Mouse (Mus musculus) myocyte (in vitro differentiated cells): ENCODE data around the gene Krtap14. TPM values are rescaled to one million over a fixed set of nuclear protein-coding genes. Genes with fewer than 3 reads are reported as not detected.

Source experiments
- H3K27me3 ChIP-seq: one replicate; pipeline ENCODE4 v1.6.1; 2011; ENCODE audit not compliant: control insufficient read depth, insufficient read depth, insufficient read length
- H3K36me3 ChIP-seq: one replicate; pipeline ENCODE4 v1.6.1; 2011; ENCODE audit not compliant: control insufficient read depth, insufficient read depth
- H3K4me2 ChIP-seq: one replicate; pipeline ENCODE4 v1.6.1; 2011; ENCODE audit warnings: low read depth, control low read depth
- H3K4me3 ChIP-seq: one replicate; pipeline ENCODE4 v1.5.1; 2011; ENCODE audit warnings: mild to moderate bottlenecking, control low read depth, moderate library complexity
- H3K79me2 ChIP-seq: one replicate; pipeline ENCODE4 v1.6.1; 2011; ENCODE audit not compliant: control insufficient read depth, insufficient read depth
- H3ac ChIP-seq: one replicate; pipeline ENCODE4 v1.6.1; 2011; ENCODE audit not compliant: control insufficient read depth, insufficient read length
- CEBPB ChIP-seq: IDR thresholded peaks from 2 replicates; pipeline ENCODE4 v1.6.1; 2011; ENCODE audit warnings: mild to moderate bottlenecking, moderate library complexity; ENCODE audit not compliant: poor library complexity, insufficient read depth, severe bottlenecking
- E2F4 ChIP-seq: IDR thresholded peaks from one replicate; pipeline ENCODE4 v1.6.1; 2011; ENCODE audit warnings: mild to moderate bottlenecking, control low read depth, moderate library complexity; ENCODE audit not compliant: insufficient read depth
- MAX ChIP-seq: IDR thresholded peaks from one replicate; pipeline ENCODE4 v1.6.1; 2011; ENCODE audit warnings: low read depth, mild to moderate bottlenecking, control low read depth
- MYOD1 ChIP-seq, 3 experiments: IDR thresholded peaks; one replicate each; pipeline ENCODE4 v1.6.1; 2011; ENCODE audit warnings: control low read depth in 2 of 3, low read depth in 2 of 3, mild to moderate bottlenecking in 2 of 3, moderate library complexity in 1 of 3; ENCODE audit not compliant: insufficient read length in 2 of 3, control insufficient read depth in 1 of 3
- MYOG ChIP-seq, 3 experiments: IDR thresholded peaks; one replicate each; pipeline ENCODE4 v1.6.1; 2011; ENCODE audit warnings: control low read depth in 2 of 3, low read depth in 2 of 3, mild to moderate bottlenecking in 2 of 3; ENCODE audit not compliant: insufficient read length in 2 of 3, control insufficient read depth in 1 of 3, insufficient read depth in 1 of 3
- POLR2AphosphoS2 ChIP-seq: IDR thresholded peaks from one replicate; pipeline ENCODE4 v1.6.1; 2011; ENCODE audit warnings: low read depth, control low read depth; ENCODE audit not compliant: insufficient read length
- REST ChIP-seq: IDR thresholded peaks from one replicate; pipeline ENCODE4 v1.6.1; 2011; ENCODE audit warnings: mild to moderate bottlenecking, control low read depth, moderate library complexity; ENCODE audit not compliant: insufficient read depth, insufficient read length
- SRF ChIP-seq: IDR thresholded peaks from one replicate; pipeline ENCODE4 v1.6.1; 2011; ENCODE audit warnings: low read depth; ENCODE audit not compliant: control insufficient read depth, insufficient read length
- TCF12 ChIP-seq: IDR thresholded peaks from one replicate; pipeline ENCODE4 v1.6.1; 2011; ENCODE audit warnings: mild to moderate bottlenecking, control low read depth; ENCODE audit not compliant: poor library complexity, insufficient read depth, severe bottlenecking
- TCF3 ChIP-seq: IDR thresholded peaks from one replicate; pipeline ENCODE4 v1.6.1; 2011; ENCODE audit warnings: low read depth, control low read depth; ENCODE audit not compliant: insufficient read length
- polyA plus RNA-seq: library from polyadenylated mRNA; unstranded; fragments of >200 nt; fragmentation: generic; extraction: Trizol; gene quantifications from one replicate; pipeline ENCODE4 v1.2.1, GENCODE M21; 2012; ENCODE audit warnings: missing spikeins

Gene Krtap14
- polyA plus RNA-seq, 1 experiment: not detected

GRCm38 (mm10) chr16:88811827-88812226 is 14.1 kb downstream of the Krtap14 start, which contains the start of gene Gm20741:
Gene Gm20741 (minus strand): TSS chr16:88812220.
- Histone ChIP-seq H3K79me2 (no peaks in the 10 kb centered on the region), H3K4me3 (no peak within 1 kb of the TSS), H3ac (no peak within 1 kb of the TSS), H3K27me3 (no peaks in the 10 kb centered on the region), H3K4me2 (no peak within 1 kb of the TSS), H3K36me3 (no peaks in the 10 kb centered on the region)
- TF ChIP-seq CEBPB (no peak), REST (no peak), MYOG (IDR thresholded peaks at IDR 0.05; ENCODE audit: control insufficient read depth in 1 of 3, insufficient read depth in 1 of 3, insufficient read length in 2 of 3, low read depth in 2 of 3) (no peak)

DNA sequence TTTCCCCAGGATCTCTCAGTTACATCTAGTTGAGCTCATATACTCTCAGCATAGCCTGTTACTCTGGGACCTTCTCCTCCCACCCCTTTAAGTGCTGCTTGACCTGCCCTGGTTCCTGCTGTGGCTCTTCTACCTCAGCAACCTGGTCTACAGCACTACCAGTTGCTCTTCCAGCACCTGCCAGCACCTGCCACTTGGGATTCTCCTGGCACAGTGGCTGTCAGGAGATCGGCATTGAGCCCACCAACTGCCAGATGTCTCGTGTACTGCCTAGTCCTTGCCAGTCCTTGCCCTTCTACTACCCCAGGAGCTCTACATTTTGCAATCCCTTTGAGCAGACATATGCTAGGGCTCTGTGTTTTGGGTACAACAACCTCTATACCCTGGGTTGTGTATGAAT is 39.2 kb downstream of the Krtap14 start:
- Histone ChIP-seq H3K4me3 (no peak overlapping the region), H3K4me2 (no peak overlapping the region), H3ac (no peak overlapping the region), H3K79me2 (no peaks in the 10 kb centered on the region), H3K27me3 (no peaks in the 10 kb centered on the region), H3K36me3 (no peaks in the 10 kb centered on the region)
- TF ChIP-seq MAX (no peak), MYOG (IDR thresholded peaks at IDR 0.05; ENCODE audit: control insufficient read depth in 1 of 3, insufficient read depth in 1 of 3, insufficient read length in 2 of 3, low read depth in 2 of 3) (no peak), MYOD1 (IDR thresholded peaks at IDR 0.05; ENCODE audit: control insufficient read depth in 1 of 3, insufficient read length in 2 of 3, low read depth in 2 of 3) (no peak), TCF3 (no peak), E2F4 (no peak), POLR2AphosphoS2 (no peak), SRF (no peak)

DNA sequence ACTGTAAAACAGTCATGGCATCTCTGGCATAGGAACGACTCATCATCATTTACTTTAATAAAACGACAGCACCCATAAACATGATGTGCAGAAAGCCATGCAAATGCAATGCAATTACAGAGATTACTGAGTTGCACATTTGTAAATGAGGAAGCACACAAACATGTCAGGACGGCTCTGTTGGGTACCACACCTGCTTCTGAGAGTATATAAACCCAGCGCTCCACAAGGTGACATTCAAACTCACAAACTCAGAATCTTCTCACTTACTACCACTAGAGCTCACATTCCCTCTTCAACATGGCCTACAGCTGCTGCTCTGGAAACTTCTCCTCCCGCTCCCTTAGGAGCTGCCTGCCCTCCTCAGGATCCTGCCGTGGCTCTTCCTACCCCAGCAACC is 48.3 kb downstream of the Krtap14 start, which contains the start of gene Gm5965:
Gene Gm5965, plus strand, starts transcription at position 301 of the 400 bp plus-strand sequence.
- Histone ChIP-seq H3ac (no peak within 1 kb of the TSS), H3K79me2 (no peaks in the 10 kb centered on the region), H3K4me2 (no peak within 1 kb of the TSS), H3K36me3 (no peaks in the 10 kb centered on the region), H3K4me3 (no peak within 1 kb of the TSS), H3K27me3 (no peaks in the 10 kb centered on the region)
- TF ChIP-seq REST: no peak

DNA sequence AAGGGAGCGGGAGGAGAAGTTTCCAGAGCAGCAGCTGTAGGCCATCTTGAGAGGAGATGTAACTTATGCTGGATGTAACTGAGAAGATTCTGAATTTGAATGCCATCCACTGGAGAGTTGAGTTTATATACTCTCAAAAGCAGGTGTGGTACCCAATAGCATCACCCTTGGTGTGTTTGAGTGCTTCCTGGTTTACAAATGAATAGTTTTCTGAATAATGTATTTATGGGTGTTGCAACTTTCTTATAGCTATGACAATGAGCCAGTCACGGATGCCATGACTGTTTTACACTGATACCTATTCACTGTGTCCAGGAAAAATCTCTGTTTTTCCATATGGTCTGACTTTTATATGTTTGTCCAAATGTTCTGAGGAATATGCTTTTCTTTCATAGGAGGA is 51.8 kb downstream of the Krtap14 start, which contains the start of gene 2310057N15Rik:
Gene 2310057N15Rik, minus strand, starts transcription at position 101 of the 400 bp plus-strand sequence.
- no peaks in the 10 kb centered on the region for H3K36me3 ChIP-seq
- H3K27me3 ChIP-seq: no peaks in the 10 kb centered on the region
- H3K4me3 ChIP-seq: no peak within 1 kb of the TSS
- no peak within 1 kb of the TSS for H3ac ChIP-seq
- H3K4me2 ChIP-seq: no peak within 1 kb of the TSS
- TF ChIP-seq E2F4: no peak
- TF ChIP-seq SRF: no peak
- TF ChIP-seq TCF12: no peak
- no peaks in the 10 kb centered on the region for H3K79me2 ChIP-seq

Other genes starting within 250 kb of the Krtap14 start
- not detected for gene Krtap24-1, start 213.9 kb downstream of the Krtap14 start, polyA plus RNA-seq
- gene 2310079G19Rik, start 198.5 kb downstream of the Krtap14 start, polyA plus RNA-seq: not detected
- gene Krtap26-1, start 178.3 kb downstream of the Krtap14 start, polyA plus RNA-seq: not detected
- not detected for gene Krtap27-1, start 154.5 kb downstream of the Krtap14 start, polyA plus RNA-seq
- gene 2310061N02Rik, start 118.2 kb downstream of the Krtap14 start, polyA plus RNA-seq: not detected
- not detected for gene Krtap13-1, start 97.3 kb downstream of the Krtap14 start, polyA plus RNA-seq
- not detected for gene Krtap13, start 74.5 kb downstream of the Krtap14 start, polyA plus RNA-seq
- gene 2310034C09Rik, start 67.3 kb downstream of the Krtap14 start, polyA plus RNA-seq: not detected
- not detected for gene 2310057N15Rik, start 51.9 kb downstream of the Krtap14 start, polyA plus RNA-seq
- gene Gm5965, start 48.2 kb downstream of the Krtap14 start, polyA plus RNA-seq: not detected
- gene Gm20741, start 13.9 kb downstream of the Krtap14 start, polyA plus RNA-seq: not detected
- gene Krtap15, start 5.9 kb downstream of the Krtap14 start, polyA plus RNA-seq: not detected
- gene Krtap19-1, start 43.3 kb upstream of the Krtap14 start, polyA plus RNA-seq: not detected
- gene Krtap19-2, start 48.1 kb upstream of the Krtap14 start, polyA plus RNA-seq: not detected
- not detected for gene Krtap19-3, start 51.9 kb upstream of the Krtap14 start, polyA plus RNA-seq
- not detected for gene Krtap19-4, start 58.9 kb upstream of the Krtap14 start, polyA plus RNA-seq
- gene Krtap19-5, start 70.3 kb upstream of the Krtap14 start, polyA plus RNA-seq: not detected
- gene Krtap19-9b, start 106.1 kb upstream of the Krtap14 start, polyA plus RNA-seq: not detected
- not detected for gene Krtap16-3, start 136.7 kb upstream of the Krtap14 start, polyA plus RNA-seq
- not detected for gene Krtap22-2, start 184.6 kb upstream of the Krtap14 start, polyA plus RNA-seq
- gene Gm10229, start 189.1 kb upstream of the Krtap14 start, polyA plus RNA-seq: not detected
- gene Krtap6-1, start 205.6 kb upstream of the Krtap14 start, polyA plus RNA-seq: not detected
- gene Gm10228, start 215.3 kb upstream of the Krtap14 start, polyA plus RNA-seq: not detected
- not detected for gene Krtap6-5, start 221.7 kb upstream of the Krtap14 start, polyA plus RNA-seq
- gene 1110025L11Rik, start 237.9 kb upstream of the Krtap14 start, polyA plus RNA-seq: not detected